Mouse (Mus musculus): ENCODE measurements around the gene Nr1i2. TPM values are rescaled to one million over a fixed set of nuclear protein-coding genes. Genes with fewer than 3 reads are reported as not detected.
"Not testable (repeated sequence)": the region's sequence is repeated elsewhere in the genome, so short reads cannot be mapped to it uniquely, and the experiment has no call there.

The Nr1i2 gene
- polyA plus RNA-seq, 1 experiment: not detected

- Histone ChIP-seq H3K27ac (ENCODE audit: insufficient read depth, low read length) (no peak overlapping the region), H3K4me1 (ENCODE audit: control insufficient read depth, insufficient read depth, low read length) (no peaks in the 10 kb centered on the region; the same call in 1 of the 2 replicates), H3K4me3 (ENCODE audit: insufficient read depth, low read length) (no peak overlapping the region)
- no peak for TF ChIP-seq CTCF (IDR thresholded peaks at IDR 0.05; ENCODE audit: extremely low read depth, insufficient read depth, low read length)
- no peak for TF ChIP-seq POLR2A (IDR thresholded peaks at IDR 0.05; ENCODE audit: extremely low read depth, insufficient read depth, low read length)
Measured at GRCm38 (mm10) chr16:38240167-38240566, 54.5 kb downstream of the Nr1i2 start.

- H3K4me1 ChIP-seq (ENCODE audit: control insufficient read depth, insufficient read depth, low read length): no peaks in the 10 kb centered on the region; the same call in 1 of the 2 replicates
- H3K4me3 ChIP-seq (ENCODE audit: insufficient read depth, low read length): no peak overlapping the region
- no peak overlapping the region for H3K27ac ChIP-seq (ENCODE audit: insufficient read depth, low read length)
- TF ChIP-seq POLR2A (IDR thresholded peaks at IDR 0.05; ENCODE audit: extremely low read depth, insufficient read depth, low read length) (no peak), CTCF (IDR thresholded peaks at IDR 0.05; ENCODE audit: extremely low read depth, insufficient read depth, low read length) (0 out of 2 replicates have a peak, but pooled peaks have one; percentile 25)
Measured at GRCm38 (mm10) chr16:38239729-38240128, 54.9 kb downstream of the Nr1i2 start.

GRCm38 (mm10) chr16:38236936-38237585, 57.6 kb downstream of the Nr1i2 start:
- H3K27ac ChIP-seq (ENCODE audit: insufficient read depth, low read length): no peak overlapping the region
- TF ChIP-seq CTCF (IDR thresholded peaks at IDR 0.05; ENCODE audit: extremely low read depth, insufficient read depth, low read length): no peak
- no peak for TF ChIP-seq POLR2A (IDR thresholded peaks at IDR 0.05; ENCODE audit: extremely low read depth, insufficient read depth, low read length)
- no peaks in the 10 kb centered on the region; the same call in 1 of the 2 replicates for H3K4me1 ChIP-seq (ENCODE audit: control insufficient read depth, insufficient read depth, low read length)
- no peak overlapping the region for H3K4me3 ChIP-seq (ENCODE audit: insufficient read depth, low read length)

- H3K4me3 ChIP-seq (ENCODE audit: insufficient read depth, low read length): not testable (repeated sequence)
Measured at GRCm38 (mm10) chr16:38222491-38222890, 72.1 kb downstream of the Nr1i2 start.

GRCm38 (mm10) chr16:38205272-38205671, 89.4 kb downstream of the Nr1i2 start:
- TF ChIP-seq CTCF (IDR thresholded peaks at IDR 0.05; ENCODE audit: extremely low read depth, insufficient read depth, low read length) (no peak), POLR2A (IDR thresholded peaks at IDR 0.05; ENCODE audit: extremely low read depth, insufficient read depth, low read length) (no peak)
- Histone ChIP-seq H3K27ac (ENCODE audit: insufficient read depth, low read length) (no peak overlapping the region), H3K4me1 (ENCODE audit: control insufficient read depth, insufficient read depth, low read length) (no peaks in the 10 kb centered on the region), H3K4me3 (ENCODE audit: insufficient read depth, low read length) (no peak overlapping the region)

More at GRCm38 (mm10) chr16:38222491-38222890, 72.1 kb downstream of the Nr1i2 start:
- not testable (repeated sequence) for H3K4me1 ChIP-seq (ENCODE audit: control insufficient read depth, insufficient read depth, low read length); H3K27ac ChIP-seq (ENCODE audit: insufficient read depth, low read length)

Other genes with a start within 250 kb of the Nr1i2 start
- gene Gsk3b, start 205.8 kb downstream of the Nr1i2 start, polyA plus RNA-seq (2012; rRNA removed): 45.1 and 47.2 TPM in 2 replicates
- gene Maats1, start 47.3 kb upstream of the Nr1i2 start, polyA plus RNA-seq (2012; rRNA removed): 0.96 and 1.2 TPM in 2 replicates
- gene Cox17, start 52.2 kb upstream of the Nr1i2 start, polyA plus RNA-seq (2012; rRNA removed): 235 and 239 TPM in 2 replicates
- not detected in 2 replicates for gene Gm21987, start 52.2 kb upstream of the Nr1i2 start, polyA plus RNA-seq (2012; rRNA removed)
- 0.62 and 0.81 TPM in 2 replicates for gene Popdc2, start 67.4 kb upstream of the Nr1i2 start, polyA plus RNA-seq (2012; rRNA removed)
- 2.2 and 2.3 TPM in 2 replicates for gene Pla1a, start 138.3 kb upstream of the Nr1i2 start, polyA plus RNA-seq (2012; rRNA removed)
- 61.2 and 61.3 TPM in 2 replicates for gene Adprh, start 157.9 kb upstream of the Nr1i2 start, polyA plus RNA-seq (2012; rRNA removed)
- gene Cd80, start 160.7 kb upstream of the Nr1i2 start, polyA plus RNA-seq (2012; rRNA removed): 0.61 and 0.79 TPM in 2 replicates
- 16.2 and 16.8 TPM in 2 replicates for gene Timmdc1, start 227.8 kb upstream of the Nr1i2 start, polyA plus RNA-seq (2012; rRNA removed)

Measured in cortical plate, adult 2 months (tissue).